Mouse (Mus musculus): Measurements from ENCODE around the gene Gad2.

Gene Gad2

DNA sequence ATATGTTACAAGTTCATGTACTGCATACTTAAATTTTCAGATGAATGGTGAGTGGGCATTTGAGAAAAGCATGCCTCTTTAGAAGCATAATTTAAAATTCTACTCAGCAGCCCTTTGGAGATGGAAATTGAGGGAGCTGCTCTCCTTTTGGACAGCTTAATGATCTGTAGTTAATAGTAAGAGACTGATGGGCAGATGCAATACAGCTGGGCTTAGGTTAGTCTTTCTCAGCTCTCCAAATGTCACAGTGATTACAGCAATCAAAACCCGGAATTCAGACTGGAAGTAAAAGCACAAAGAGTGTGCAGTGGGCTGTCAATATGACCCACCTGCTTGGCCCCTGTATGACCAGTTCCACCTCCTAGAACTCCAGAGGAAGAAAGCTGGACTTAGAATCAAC is 24.1 kb downstream of the Gad2 start:
- no peak for DNase-seq (ENCODE audit: low read depth, low spot score)

DNA sequence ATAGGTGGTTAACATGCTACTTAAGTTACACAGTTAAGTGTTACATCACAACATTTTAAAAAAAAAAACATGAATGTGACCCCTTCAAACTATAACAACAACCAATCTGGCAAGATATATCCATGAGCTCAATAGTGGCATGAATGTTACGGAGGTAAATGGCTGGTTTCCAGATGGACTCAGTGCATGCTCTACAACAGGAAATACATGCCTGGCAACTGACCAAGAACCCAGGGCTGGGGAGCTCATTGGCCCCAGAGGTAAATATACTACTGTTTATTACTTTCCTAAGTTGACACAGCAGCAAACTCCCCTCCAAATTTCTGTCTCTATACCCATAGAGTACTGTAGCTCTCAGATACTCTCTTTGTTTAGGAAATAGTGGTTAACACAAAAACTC is 26.4 kb downstream of the Gad2 start:
- no peak for DNase-seq (ENCODE audit: low read depth, low spot score)

GRCm38 (mm10) chr2:22651826-22652225 is 29.8 kb downstream of the Gad2 start:
- DNase-seq (ENCODE audit: low read depth, low spot score), result no peak

- no peak for DNase-seq (ENCODE audit: low read depth, low spot score)
Measured at GRCm38 (mm10) chr2:22663731-22664130, 41.7 kb downstream of the Gad2 start.

DNA sequence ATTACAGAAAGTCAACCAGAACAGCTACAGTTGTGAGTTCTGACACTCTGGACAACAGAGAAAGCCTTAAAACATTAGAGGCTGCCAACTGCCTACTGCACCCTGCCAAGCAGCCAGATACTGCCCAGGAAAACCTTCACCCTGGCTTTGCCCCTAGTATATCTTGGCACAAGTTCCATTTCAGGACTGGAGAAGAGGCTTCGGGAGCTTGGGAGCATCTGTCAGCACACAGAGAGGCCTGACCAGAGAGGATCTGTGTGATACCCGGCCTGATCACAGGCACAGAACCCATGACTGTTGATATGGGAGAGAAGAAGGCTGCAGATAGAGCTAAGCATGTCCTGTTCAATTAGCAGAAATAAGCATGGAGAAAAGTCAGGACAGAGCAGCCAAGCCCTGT is 48.4 kb downstream of the Gad2 start:
- no peak for DNase-seq (ENCODE audit: low read depth, low spot score)

DNA sequence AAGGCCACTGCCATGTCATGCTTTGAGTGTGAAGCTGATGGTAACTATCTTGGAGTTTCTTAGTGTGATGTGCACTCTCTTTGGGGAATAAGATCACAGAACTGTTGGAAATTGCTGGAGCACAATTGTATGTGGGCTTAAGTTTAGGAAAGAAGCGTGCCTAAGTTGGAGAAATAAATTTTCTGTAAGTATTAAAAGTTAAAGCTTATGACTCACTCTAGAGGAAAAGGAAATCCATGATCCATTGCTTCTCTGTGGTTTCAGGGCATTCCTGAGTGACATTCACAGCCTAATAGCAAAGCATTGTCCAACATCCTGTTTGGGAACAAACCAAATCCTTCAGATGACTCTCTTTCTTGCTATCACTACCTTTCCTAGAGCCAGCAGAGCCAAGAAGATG is 49.3 kb downstream of the Gad2 start:
- DNase-seq (ENCODE audit: low read depth, low spot score), result no peak

- no peak for DNase-seq (ENCODE audit: low read depth, low spot score)
Measured at GRCm38 (mm10) chr2:22677066-22677465, 55.1 kb downstream of the Gad2 start.

GRCm38 (mm10) chr2:22679944-22680343 is 57.9 kb downstream of the Gad2 start:
- DNase-seq (ENCODE audit: low read depth, low spot score), result no peak

DNA sequence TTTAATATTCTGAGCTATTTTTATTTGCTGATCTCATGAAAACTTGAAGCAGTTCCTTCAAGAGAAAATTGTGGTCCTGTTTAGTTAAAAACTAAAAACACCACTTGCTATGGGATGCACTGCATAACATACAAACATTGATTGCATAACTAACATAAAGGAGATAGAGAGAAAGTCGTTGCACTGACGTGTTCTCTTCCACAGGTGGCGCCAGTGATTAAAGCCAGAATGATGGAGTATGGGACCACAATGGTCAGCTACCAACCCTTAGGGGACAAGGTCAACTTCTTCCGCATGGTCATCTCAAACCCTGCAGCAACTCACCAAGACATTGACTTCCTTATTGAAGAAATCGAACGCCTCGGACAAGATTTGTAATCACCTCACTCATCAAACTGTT is 68.0 kb downstream of the Gad2 start:
- DNase-seq (ENCODE audit: low read depth, low spot score), result no peak

DNA sequence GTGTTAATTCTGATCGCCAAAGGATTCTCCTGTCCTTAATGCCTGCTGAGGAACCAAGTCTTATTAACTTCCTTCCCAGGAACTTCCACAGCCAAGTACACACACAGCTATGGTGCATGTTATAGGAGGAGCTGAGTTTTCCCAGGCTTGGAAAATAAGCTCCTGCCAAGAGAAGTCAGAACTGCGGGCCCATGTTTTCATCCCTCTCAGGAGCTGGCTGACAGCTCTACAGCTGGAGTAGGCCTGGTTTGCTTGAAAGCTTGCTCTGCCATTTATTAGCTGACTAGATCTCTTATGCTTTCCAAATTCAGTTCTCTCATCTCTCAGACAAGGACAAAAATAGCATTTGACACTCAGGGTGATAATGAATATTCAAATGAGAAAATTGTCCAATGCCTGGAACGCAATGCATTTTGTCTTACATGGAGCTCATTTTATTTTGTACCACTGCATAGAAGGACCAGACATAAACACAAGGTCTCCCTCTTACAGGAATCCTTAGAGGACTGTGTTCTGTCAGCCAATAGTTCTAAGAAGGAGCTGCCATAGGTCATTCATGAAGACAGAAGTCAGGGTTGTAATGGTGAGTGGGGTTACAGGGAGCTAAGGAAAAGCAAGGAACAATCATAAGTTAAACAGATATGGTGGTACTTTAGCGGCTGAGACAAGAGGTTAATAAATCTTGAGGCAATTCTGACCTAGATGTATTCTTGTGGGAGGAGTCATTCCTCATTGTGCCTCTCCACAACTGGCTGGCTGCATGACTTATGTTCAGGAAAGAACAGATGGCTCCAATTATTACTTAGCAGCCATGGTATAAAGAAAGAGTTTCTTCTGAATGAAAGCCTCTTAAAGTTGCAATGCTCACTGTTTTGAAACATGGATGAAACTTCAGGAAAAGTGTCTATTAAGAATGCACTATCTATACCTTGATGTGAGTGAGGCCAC is 83.0 kb downstream of the Gad2 start:
- DNase-seq (ENCODE audit: low read depth, low spot score), result no peak

DNA sequence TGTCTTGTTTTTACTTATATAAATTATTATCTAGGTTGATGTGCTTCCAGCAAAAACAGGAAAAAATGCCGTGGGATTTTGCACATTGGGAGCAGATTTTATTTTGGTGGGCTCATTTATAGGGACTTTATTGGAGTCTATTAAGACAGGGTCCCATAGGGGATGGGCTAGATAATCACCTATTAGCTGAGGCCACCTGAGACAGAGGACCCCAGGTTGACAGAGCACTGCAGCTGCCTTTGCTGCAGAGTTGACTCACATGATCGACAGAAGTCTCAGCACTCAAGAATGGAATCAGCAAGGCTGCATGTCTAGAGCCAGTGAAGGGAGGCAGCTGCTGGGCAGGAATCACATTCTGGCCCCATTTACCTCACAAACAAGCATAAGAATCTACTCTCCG is 84.2 kb downstream of the Gad2 start:
- DNase-seq (ENCODE audit: low read depth, low spot score), result no peak

- peak; percentile 89 for DNase-seq (ENCODE audit: low read depth, low spot score)
Measured at GRCm38 (mm10) chr2:22721522-22722470, 99.8 kb downstream of the Gad2 start.

GRCm38 (mm10) chr2:22723927-22724534 is 102.0 kb downstream of the Gad2 start:
- peak; percentile 6 for DNase-seq (ENCODE audit: low read depth, low spot score)

DNA sequence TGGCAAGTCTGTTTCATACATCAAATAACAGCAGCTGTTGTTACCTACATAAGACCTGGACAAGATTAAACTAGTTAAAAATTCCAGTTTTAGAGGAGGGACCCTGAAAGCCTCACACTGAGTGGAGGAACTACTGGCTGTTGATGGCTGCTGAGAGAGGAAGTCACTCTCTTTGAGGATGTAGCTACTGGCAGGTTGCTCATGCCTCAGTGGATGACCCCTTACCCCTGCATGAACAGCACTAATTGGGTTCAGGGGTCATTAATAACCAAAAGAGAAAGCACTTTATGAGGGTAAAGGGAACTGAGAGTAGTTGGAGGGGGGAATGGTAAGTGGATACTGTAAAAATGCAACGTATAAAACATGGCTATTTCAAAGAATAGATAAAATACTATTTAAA is 105.1 kb downstream of the Gad2 start:
- no peak for DNase-seq (ENCODE audit: low read depth, low spot score)

GRCm38 (mm10) chr2:22736134-22736533 is 114.1 kb downstream of the Gad2 start:
- no peak for DNase-seq (ENCODE audit: low read depth, low spot score)

GRCm38 (mm10) chr2:22739369-22739768 is 117.4 kb downstream of the Gad2 start:
- peak; percentile 23 for DNase-seq (ENCODE audit: low read depth, low spot score)

- no peak for DNase-seq (ENCODE audit: low read depth, low spot score)
Measured at GRCm38 (mm10) chr2:22740441-22740840, 118.4 kb downstream of the Gad2 start.

DNA sequence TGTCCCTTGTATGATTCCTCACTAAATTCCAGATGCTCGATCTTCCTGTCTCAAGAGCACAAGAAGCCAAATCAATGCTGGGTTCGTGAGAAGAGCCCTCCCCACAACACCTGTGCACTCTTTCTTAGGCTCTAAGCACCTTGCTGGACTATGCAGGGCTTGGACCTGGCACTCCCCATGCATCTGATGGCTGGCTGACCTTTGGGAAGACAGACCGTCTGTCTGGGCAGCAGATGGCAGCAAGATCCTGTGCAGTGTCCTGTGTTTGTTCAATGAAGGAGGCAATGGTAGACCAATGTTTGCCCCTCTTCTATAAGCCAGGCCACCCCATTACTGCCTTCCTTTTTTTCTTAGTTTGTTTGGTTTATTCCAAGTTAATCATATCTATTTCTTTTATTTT is 119.2 kb downstream of the Gad2 start:
- no peak for DNase-seq (ENCODE audit: low read depth, low spot score)

Data from CD4-positive helper T cell, adult 2 months (primary cell).